Mouse (Mus musculus) megakaryocyte, embryonic 14.5 days (primary cell): ENCODE results near the gene B3galt4. TPM values are rescaled to one million over a fixed set of nuclear protein-coding genes. Genes with fewer than 3 reads are reported as not detected.

ENCODE experiments used
- H3K27me3 ChIP-seq: replicated peaks from 2 replicates; pipeline ENCODE3; 2012; ENCODE audit warnings: inconsistent platforms
- H3K36me3 ChIP-seq: replicated peaks from 2 replicates; pipeline ENCODE3; 2012; ENCODE audit warnings: low read length, inconsistent platforms, mixed read lengths
- H3K4me1 ChIP-seq: 2 replicates; pipeline ENCODE4 v1.6.1; 2012; ENCODE audit warnings: inconsistent platforms
- H3K4me3 ChIP-seq: replicated peaks from 2 replicates; pipeline ENCODE3; 2012; ENCODE audit warnings: moderate library complexity, mild to moderate bottlenecking, inconsistent platforms
- H3K9me3 ChIP-seq: 2 replicates; pipeline ENCODE4 v1.6.1; 2012; ENCODE audit warnings: inconsistent platforms
- FLI1 ChIP-seq: IDR thresholded peaks from 2 replicates; pipeline ENCODE4 v1.6.1; 2012; ENCODE audit warnings: low read length, inconsistent platforms, mixed read lengths
- GATA1 ChIP-seq: IDR thresholded peaks from 3 replicates; pipeline ENCODE4 v1.6.1; 2012; ENCODE audit warnings: mixed read lengths, low read length, inconsistent platforms, borderline replicate concordance
- polyA plus RNA-seq: library from polyadenylated mRNA; stranded (reverse); fragments of >175 nt; gene quantifications from 2 replicates; pipeline ENCODE4 v1.2.3, GENCODE M21; 2012; ENCODE audit warnings: low replicate concordance; ENCODE audit not compliant: insufficient read depth

B3galt4 gene
- polyA plus RNA-seq, 1 experiment: 15.5 TPM

GRCm38 (mm10) chr17:33980181-33981035 is 29.1 kb upstream of the B3galt4 start:
- H3K4me3 ChIP-seq: peak overlapping the region; percentile 4
- H3K9me3 ChIP-seq: no peaks in the 10 kb centered on the region
- H3K36me3 ChIP-seq: no peaks in the 10 kb centered on the region
- no peak for TF ChIP-seq FLI1
- no peak for TF ChIP-seq GATA1
- peaks cover 27% of the 10 kb centered on the region for H3K27me3 ChIP-seq
- H3K4me1 ChIP-seq: peaks cover 26% of the 10 kb centered on the region

GRCm38 (mm10) chr17:33979512-33980050 is 28.3 kb upstream of the B3galt4 start:
- no peaks in the 10 kb centered on the region for H3K9me3 ChIP-seq
- no peaks in the 10 kb centered on the region for H3K36me3 ChIP-seq
- TF ChIP-seq GATA1 (no peak), FLI1 (no peak)
- H3K4me1 ChIP-seq: peaks cover 26% of the 10 kb centered on the region
- peaks cover 27% of the 10 kb centered on the region for H3K27me3 ChIP-seq
- peak overlapping the region; percentile 92 for H3K4me3 ChIP-seq

DNA sequence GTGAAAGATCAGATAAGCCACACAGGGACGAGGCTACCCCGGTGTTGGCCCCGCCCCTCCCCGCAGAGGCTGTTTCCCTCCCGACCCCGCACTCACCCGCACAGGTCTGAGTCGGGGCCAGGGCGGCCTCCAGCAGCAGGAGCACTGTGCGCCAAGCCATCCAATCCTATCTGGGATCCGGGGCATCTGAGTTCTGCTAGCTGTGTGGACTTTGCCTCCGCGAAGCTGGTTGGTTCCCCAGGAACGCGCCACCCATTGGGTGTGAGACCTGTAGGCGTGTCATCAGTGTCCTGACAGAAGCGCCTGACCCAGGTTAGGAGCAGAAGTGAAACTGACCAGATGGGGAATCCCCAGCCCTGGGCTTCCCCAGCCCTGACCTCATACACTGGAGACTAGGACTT is 27.3 kb upstream of the B3galt4 start:
- Histone ChIP-seq H3K4me3 (peak overlapping the region; percentile 92), H3K27me3 (peaks cover 25% of the 10 kb centered on the region), H3K9me3 (no peaks in the 10 kb centered on the region), H3K36me3 (no peaks in the 10 kb centered on the region), H3K4me1 (peaks cover 31% of the 10 kb centered on the region)
- no peak for TF ChIP-seq FLI1
- TF ChIP-seq GATA1: no peak

DNA sequence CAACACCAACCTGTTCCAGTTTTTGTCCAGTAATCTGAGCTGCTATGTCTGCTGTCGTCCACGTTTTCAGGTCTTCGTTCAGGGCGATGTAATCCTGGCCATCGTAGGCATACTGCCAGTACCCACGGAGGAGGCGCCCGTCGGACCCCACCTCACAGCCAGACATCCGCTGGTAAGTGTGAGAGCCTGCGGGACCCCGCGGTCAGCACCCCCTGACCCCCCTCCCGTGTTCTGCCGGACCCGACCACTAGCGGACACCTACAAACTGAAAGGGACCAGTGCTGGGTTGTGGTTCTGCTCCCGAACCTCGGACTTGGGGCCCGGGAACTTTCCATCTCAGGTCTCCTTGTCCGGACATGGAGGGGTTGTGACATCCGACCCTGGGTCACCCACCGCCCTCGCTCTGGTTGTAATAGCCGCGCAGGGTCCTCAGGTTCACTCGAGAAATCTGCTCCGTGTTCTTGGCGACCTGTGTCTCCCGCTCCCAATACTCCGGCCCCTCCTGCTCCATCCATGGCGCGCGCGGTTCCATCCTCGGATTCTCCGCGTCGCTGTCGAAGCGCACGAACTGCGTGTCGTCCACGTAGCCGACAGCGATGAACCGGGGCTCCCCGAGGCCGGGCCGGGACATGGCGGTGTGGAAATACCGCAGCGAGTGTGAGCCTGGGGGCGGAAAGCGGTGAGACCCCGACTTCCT is 26.7 kb upstream of the B3galt4 start:
- Histone ChIP-seq H3K4me3 (peak overlapping the region; percentile 92), H3K9me3 (no peaks in the 10 kb centered on the region), H3K27me3 (peaks cover 23% of the 10 kb centered on the region), H3K36me3 (no peaks in the 10 kb centered on the region), H3K4me1 (peaks cover 37% of the 10 kb centered on the region)
- TF ChIP-seq GATA1: no peak
- no peak for TF ChIP-seq FLI1

DNA sequence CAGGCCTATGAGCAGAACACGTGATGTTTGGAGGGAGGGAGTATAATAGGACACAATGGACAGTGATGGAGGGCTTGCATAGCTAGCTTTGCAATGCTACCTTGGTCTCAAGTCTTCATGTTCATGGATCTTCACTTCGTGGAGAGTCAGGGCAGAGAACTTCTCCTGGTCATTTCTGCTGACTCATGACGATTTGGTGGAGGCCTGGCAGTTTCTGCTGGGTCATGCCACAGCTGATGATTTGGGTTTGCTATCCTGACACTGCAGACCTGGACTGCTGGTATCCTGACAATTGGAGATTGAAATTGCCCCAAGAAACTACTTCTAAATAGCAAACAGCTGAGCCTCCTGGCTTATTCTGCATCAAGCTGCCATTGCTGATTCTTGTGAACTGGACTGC is 22.3 kb upstream of the B3galt4 start:
- Histone ChIP-seq H3K36me3 (no peaks in the 10 kb centered on the region), H3K4me1 (peaks cover 27% of the 10 kb centered on the region), H3K9me3 (peaks cover 7% of the 10 kb centered on the region), H3K4me3 (no peak overlapping the region), H3K27me3 (peaks cover 12% of the 10 kb centered on the region)
- TF ChIP-seq GATA1: no peak
- TF ChIP-seq FLI1: no peak

DNA sequence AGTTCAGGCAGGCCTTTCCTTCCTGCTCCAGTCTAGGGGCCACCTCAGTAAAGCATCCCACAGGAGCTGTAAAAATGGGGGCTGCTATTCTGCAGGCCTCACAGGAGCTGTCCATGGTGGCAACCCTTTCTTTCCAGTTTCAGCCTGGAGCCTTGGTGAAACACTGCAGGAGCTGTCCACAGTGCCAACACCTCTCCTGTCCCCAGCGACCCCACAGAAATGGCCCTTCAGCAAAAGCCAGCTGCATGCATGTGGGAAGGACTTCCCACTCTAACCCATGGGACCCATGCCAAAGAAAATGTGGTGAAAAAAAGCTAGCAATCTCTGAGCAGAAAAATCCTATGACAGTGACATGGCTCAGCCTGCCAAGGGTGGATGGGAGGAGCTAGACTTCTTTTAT is 21.4 kb upstream of the B3galt4 start:
- Histone ChIP-seq H3K36me3 (no peaks in the 10 kb centered on the region), H3K4me3 (no peak overlapping the region), H3K9me3 (peaks cover 7% of the 10 kb centered on the region), H3K4me1 (peaks cover 22% of the 10 kb centered on the region), H3K27me3 (peaks cover 3% of the 10 kb centered on the region)
- no peak for TF ChIP-seq GATA1

DNA sequence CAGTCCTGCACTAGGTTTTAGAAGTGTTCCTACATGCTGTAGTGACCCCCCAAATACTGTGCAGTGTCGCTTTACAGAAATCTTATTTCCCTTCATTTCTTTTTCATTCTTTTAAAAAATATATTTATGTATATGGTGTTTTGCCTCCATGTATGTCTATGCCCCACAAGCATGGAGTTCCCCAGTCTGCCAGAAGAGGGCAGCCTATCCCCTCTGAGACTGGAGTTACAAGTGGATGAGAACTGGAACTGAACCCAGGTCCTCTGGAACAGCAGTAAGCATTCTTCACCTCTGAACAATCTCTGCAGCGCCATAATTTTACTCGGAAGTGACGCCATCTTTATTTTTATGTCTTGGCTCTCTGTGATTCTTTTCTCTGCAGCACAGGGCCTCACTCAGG is 18.1 kb upstream of the B3galt4 start:
- no peak overlapping the region for H3K4me3 ChIP-seq
- peaks cover 7% of the 10 kb centered on the region for H3K9me3 ChIP-seq
- peaks cover 21% of the 10 kb centered on the region for H3K4me1 ChIP-seq
- H3K36me3 ChIP-seq: peaks cover 22% of the 10 kb centered on the region
- TF ChIP-seq GATA1 (no peak), FLI1 (no peak)
- peaks cover 4% of the 10 kb centered on the region for H3K27me3 ChIP-seq

- Histone ChIP-seq H3K27me3 (peaks cover 4% of the 10 kb centered on the region), H3K9me3 (peaks cover 7% of the 10 kb centered on the region), H3K4me3 (no peak overlapping the region), H3K4me1 (peaks cover 19% of the 10 kb centered on the region), H3K36me3 (peaks cover 22% of the 10 kb centered on the region)
- TF ChIP-seq FLI1: no peak
- TF ChIP-seq GATA1: no peak
Measured at GRCm38 (mm10) chr17:33968927-33969326, 17.6 kb upstream of the B3galt4 start.

DNA sequence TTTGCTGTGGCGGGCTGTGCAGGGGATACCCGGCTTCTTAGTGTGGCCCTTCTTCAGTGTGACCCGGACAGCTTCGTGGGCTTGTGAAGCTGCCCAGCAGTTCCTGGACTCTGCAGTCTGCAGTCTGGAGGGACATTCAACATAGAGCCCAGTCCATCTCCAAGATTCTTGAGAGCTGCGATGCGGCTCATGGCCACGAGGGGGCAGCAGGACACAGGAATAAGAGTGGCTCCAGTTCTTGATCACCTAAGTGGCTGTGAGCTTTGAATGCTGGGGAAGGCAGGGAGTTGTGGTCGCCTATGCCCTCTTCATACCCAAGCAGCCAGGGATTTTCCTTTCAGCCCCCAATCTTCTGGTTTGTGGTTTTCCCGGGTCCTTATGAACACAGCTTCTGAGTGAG is 17.2 kb upstream of the B3galt4 start:
- H3K4me1 ChIP-seq: peaks cover 14% of the 10 kb centered on the region
- no peak for TF ChIP-seq GATA1
- TF ChIP-seq FLI1: no peak
- H3K36me3 ChIP-seq: peaks cover 22% of the 10 kb centered on the region
- peaks cover 4% of the 10 kb centered on the region for H3K27me3 ChIP-seq
- peaks cover 7% of the 10 kb centered on the region for H3K9me3 ChIP-seq
- H3K4me3 ChIP-seq: no peak overlapping the region
